Mouse (Mus musculus) liver, postnatal 0 days (tissue): ENCODE measurements at regions not wholly inside any gene's neighbourhood (a gene's known extent, or its start where the extent isn't known, plus 50 kb on each side); places are given as distances from the start of the nearest gene placed in this dataset.
"Not testable (repeated sequence)": the region's sequence is repeated elsewhere in the genome, so short reads cannot be mapped to it uniquely, and the experiment has no call there.

Experiments used
- ATAC-seq: fragments of 200-750 bp; cut with Nextera tagmentation; 2 replicates; pipeline ENCODE4 v1.8.0; 2017; ENCODE audit warnings: mild to moderate bottlenecking, moderate library complexity
- DNase-seq: peaks from one replicate; pipeline ENCODE4 v3.0.0-alpha.2; 2016
- H3K27ac ChIP-seq: fragments of 300-500 bp; sonication (generic); 2 replicates; pipeline ENCODE4 v1.5.1; 2014; ENCODE audit warnings: antibody characterized with exemption, moderate library complexity, mild to moderate bottlenecking, low read depth
- H3K27me3 ChIP-seq: fragments of 300-500 bp; sonication (generic); 2 replicates; pipeline ENCODE4 v1.6.1; 2014; ENCODE audit warnings: low read length, control low read depth, mixed read lengths; ENCODE audit not compliant: insufficient read depth
- H3K36me3 ChIP-seq: fragments of 300-500 bp; sonication (generic); replicated peaks from 2 replicates; pipeline ENCODE4 v1.6.1; 2014; ENCODE audit warnings: mild to moderate bottlenecking, control low read depth, low read length, moderate library complexity, mixed read lengths; ENCODE audit not compliant: insufficient read depth
- H3K4me1 ChIP-seq: fragments of 300-500 bp; sonication (generic); 2 replicates; pipeline ENCODE4 v1.6.1; 2014; ENCODE audit warnings: antibody characterized with exemption, mild to moderate bottlenecking, control low read depth; ENCODE audit not compliant: insufficient read depth
- H3K4me2 ChIP-seq: fragments of 300-500 bp; sonication (generic); 2 replicates; pipeline ENCODE4 v1.6.1; 2014; ENCODE audit warnings: low read depth, mild to moderate bottlenecking, low read length, moderate library complexity, mixed read lengths
- H3K4me3 ChIP-seq: fragments of 300-500 bp; sonication (generic); 2 replicates; pipeline ENCODE4 v1.5.1; 2014; ENCODE audit warnings: low read depth, low read length
- H3K9ac ChIP-seq: fragments of 300-500 bp; sonication (generic); replicated peaks from 2 replicates; pipeline ENCODE4 v1.6.1; 2014; ENCODE audit warnings: mild to moderate bottlenecking, moderate library complexity
- H3K9me3 ChIP-seq: fragments of 300-500 bp; sonication (generic); 2 replicates; pipeline ENCODE4 v1.6.1; 2016; ENCODE audit warnings: mild to moderate bottlenecking, control low read depth, low read length, mixed read lengths
- CTCF ChIP-seq: sonication (generic); IDR thresholded peaks from 2 replicates; pipeline ENCODE4 v1.5.1; 2016; ENCODE audit warnings: antibody characterized with exemption, low read depth
- WGBS: fragments of 180-500 bp; shearing (Covaris S2); extraction: QIAGEN DNeasy Blood & Tissue Kit; methylation state at CpG from one replicate; pipeline ENCODE4 v1.1.7; 2014; ENCODE audit not compliant: insufficient replicate concordance; 5-methylcytosine and 5-hydroxymethylcytosine counted together

- not testable (repeated sequence) for H3K27me3 ChIP-seq, H3K4me1 ChIP-seq, H3K4me3 ChIP-seq, H3K4me2 ChIP-seq, H3K9ac ChIP-seq, H3K36me3 ChIP-seq, DNase-seq, ATAC-seq, H3K9me3 ChIP-seq, H3K27ac ChIP-seq
- 38% methylated on average over 3 of the region's 3 CpGs for WGBS
Measured at GRCm38 (mm10) chrX:24169992-24170391, 211.3 kb upstream of the Gm4985 start.

- not testable (repeated sequence) for H3K36me3 ChIP-seq, H3K27ac ChIP-seq, H3K9me3 ChIP-seq, H3K4me3 ChIP-seq, DNase-seq, ATAC-seq, H3K27me3 ChIP-seq, H3K4me1 ChIP-seq, H3K9ac ChIP-seq, H3K4me2 ChIP-seq
- whole genome bisulfite sequencing: 57% methylated on average over 8 of the region's 9 CpGs
- 0 out of 2 replicates have a peak, but pooled peaks have one; percentile 7 for TF ChIP-seq CTCF
Measured at GRCm38 (mm10) chrX:24161654-24162053, 202.9 kb upstream of the Gm4985 start.

- 82% methylated on average over 19 of the region's 19 CpGs for WGBS
- not testable (repeated sequence) for H3K36me3 ChIP-seq, H3K27ac ChIP-seq, H3K4me1 ChIP-seq, H3K4me3 ChIP-seq, ATAC-seq, H3K27me3 ChIP-seq, H3K9ac ChIP-seq, H3K9me3 ChIP-seq, H3K4me2 ChIP-seq, DNase-seq
- peak; percentile 35; the same call in 1 of the 2 replicates for TF ChIP-seq CTCF
Measured at GRCm38 (mm10) chrX:24153277-24153873, 194.6 kb upstream of the Gm4985 start.
